Mouse (Mus musculus): ENCODE data around the gene Farsb. TPM values are rescaled to one million over a fixed set of nuclear protein-coding genes. Genes with fewer than 3 reads are reported as not detected.

Farsb gene
- polyA plus RNA-seq, 1 experiment from 2014 or later, result 133 TPM

DNA sequence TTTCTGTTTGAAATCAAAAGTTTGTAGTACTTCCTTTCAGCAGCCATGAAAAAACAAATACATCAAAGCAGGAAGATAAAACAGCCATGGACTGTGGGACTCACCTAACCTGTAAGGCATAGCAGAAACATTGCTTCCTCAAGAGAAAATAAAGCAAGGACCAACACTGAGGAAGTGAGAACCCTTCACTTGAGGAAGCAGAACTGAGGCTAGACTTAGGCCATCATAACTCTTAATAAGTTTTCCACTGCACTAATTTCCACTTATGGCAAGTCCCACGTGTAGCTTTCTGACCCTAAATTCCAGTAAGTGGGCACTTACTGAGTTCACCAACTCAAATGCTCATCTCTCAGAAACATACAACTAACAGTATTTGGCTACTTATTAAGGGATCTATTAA lies 1.4 kb upstream of the Farsb start:
- Histone ChIP-seq H3K36me3 (ENCODE audit: insufficient read depth, low read length) (no peaks in the 10 kb centered on the region), H3K27ac (ENCODE audit: low read length) (no peak overlapping the region), H3K9me3 (ENCODE audit: low read length) (no peaks in the 10 kb centered on the region), H3K27me3 (ENCODE audit: insufficient read depth, low read length) (no peaks in the 10 kb centered on the region), H3K4me1 (ENCODE audit: insufficient read depth, low read length) (peaks cover 13% of the 10 kb centered on the region), H3K4me3 (ENCODE audit: low read length) (no peak overlapping the region), H3K9ac (replicated peaks; ENCODE audit: low read length) (no peak overlapping the region), H3K4me2 (replicated peaks; ENCODE audit: low read depth, low read length) (no peak overlapping the region)
- WGBS, result 56% methylated on average over 1 of the region's 1 CpGs
- no peak for ATAC-seq (ENCODE audit: low FRiP score, low TSS enrichment)

DNA sequence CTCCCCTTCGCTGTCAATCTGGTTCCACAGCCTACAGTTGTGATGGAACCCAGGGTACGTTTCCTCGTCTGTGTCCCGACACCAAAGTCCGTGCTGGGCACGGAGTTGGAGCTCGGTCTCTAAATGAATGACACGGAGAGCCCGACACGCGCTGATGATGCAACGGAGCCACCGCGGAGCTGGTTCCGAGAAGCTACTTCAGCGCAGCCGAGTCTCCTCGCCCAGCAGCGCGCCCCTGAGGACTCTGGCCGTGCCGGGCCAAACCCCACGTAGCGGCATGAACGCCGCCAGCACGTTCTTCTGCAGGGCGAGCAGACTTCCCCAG lies 308 bp downstream of the Farsb start:
- Histone ChIP-seq H3K4me1 (ENCODE audit: insufficient read depth, low read length) (peaks cover 13% of the 10 kb centered on the region), H3K27me3 (ENCODE audit: insufficient read depth, low read length) (no peaks in the 10 kb centered on the region), H3K4me2 (replicated peaks; ENCODE audit: low read depth, low read length) (peak overlapping the region; percentile 93), H3K4me3 (ENCODE audit: low read length) (peak overlapping the region; percentile 100), H3K9ac (replicated peaks; ENCODE audit: low read length) (peak overlapping the region; percentile 94), H3K27ac (ENCODE audit: low read length) (peak overlapping the region; percentile 73; the same call in 1 of the 2 replicates), H3K36me3 (ENCODE audit: insufficient read depth, low read length) (no peaks in the 10 kb centered on the region), H3K9me3 (ENCODE audit: low read length) (no peaks in the 10 kb centered on the region)
- WGBS, result under 1% methylated on average over 28 of the region's 28 CpGs
- no peak for ATAC-seq (ENCODE audit: low FRiP score, low TSS enrichment)

DNA sequence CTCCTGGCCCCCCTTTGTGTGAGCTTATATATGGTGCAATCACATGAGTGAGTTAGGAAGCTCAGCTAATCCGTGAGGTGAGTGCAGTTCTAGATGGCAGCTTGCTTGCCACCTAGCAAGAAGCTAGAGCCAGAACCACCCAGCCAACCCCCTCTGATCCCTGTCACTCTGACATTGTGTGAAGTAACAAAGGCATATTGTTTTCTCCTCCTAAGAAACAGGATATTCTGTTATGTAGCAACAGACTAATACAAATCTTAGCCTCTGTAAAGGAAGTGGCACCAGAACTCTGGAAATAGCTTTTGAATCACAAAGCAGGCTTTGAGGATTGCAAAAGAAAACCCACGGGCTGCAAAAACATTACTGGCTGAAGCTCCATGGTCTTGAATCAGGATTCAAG lies 4.3 kb downstream of the Farsb start:
- Histone ChIP-seq H3K27ac (ENCODE audit: low read length) (no peak overlapping the region), H3K9ac (replicated peaks; ENCODE audit: low read length) (no peak overlapping the region), H3K36me3 (ENCODE audit: insufficient read depth, low read length) (peaks cover 12% of the 10 kb centered on the region; the same call in 1 of the 2 replicates), H3K4me1 (ENCODE audit: insufficient read depth, low read length) (peaks cover 9% of the 10 kb centered on the region), H3K9me3 (ENCODE audit: low read length) (no peaks in the 10 kb centered on the region), H3K27me3 (ENCODE audit: insufficient read depth, low read length) (no peaks in the 10 kb centered on the region), H3K4me2 (replicated peaks; ENCODE audit: low read depth, low read length) (no peak overlapping the region), H3K4me3 (ENCODE audit: low read length) (no peak overlapping the region)
- ATAC-seq (ENCODE audit: low FRiP score, low TSS enrichment), result no peak
- whole genome bisulfite sequencing, result 74% methylated on average over 2 of the region's 2 CpGs

DNA sequence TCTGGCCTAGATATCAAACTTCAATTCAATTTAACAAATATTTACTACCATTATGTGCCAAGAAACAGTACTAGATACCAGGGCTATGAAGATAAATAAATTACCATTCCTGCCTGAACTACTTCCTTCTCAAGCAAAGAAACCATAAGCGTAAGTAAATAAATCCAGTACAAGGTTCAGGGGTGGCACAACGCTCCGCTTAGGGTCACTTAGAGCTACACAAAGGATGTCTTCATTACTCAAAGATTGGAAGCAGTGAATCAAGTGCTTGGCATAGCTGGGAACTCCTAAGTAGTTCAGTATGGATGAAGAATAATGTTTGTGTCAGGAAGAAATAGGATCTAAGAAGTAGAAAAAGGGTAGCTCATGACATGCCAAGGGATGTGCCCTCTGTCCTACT lies 5.3 kb downstream of the Farsb start:
- Histone ChIP-seq H3K27me3 (ENCODE audit: insufficient read depth, low read length) (no peaks in the 10 kb centered on the region), H3K36me3 (ENCODE audit: insufficient read depth, low read length) (peaks cover 12% of the 10 kb centered on the region; the same call in 1 of the 2 replicates), H3K9me3 (ENCODE audit: low read length) (no peaks in the 10 kb centered on the region), H3K27ac (ENCODE audit: low read length) (no peak overlapping the region), H3K9ac (replicated peaks; ENCODE audit: low read length) (no peak overlapping the region), H3K4me3 (ENCODE audit: low read length) (no peak overlapping the region), H3K4me2 (replicated peaks; ENCODE audit: low read depth, low read length) (no peak overlapping the region), H3K4me1 (ENCODE audit: insufficient read depth, low read length) (peaks cover 9% of the 10 kb centered on the region)
- WGBS, result 91% methylated on average over 3 of the region's 3 CpGs
- no peak for ATAC-seq (ENCODE audit: low FRiP score, low TSS enrichment)

DNA sequence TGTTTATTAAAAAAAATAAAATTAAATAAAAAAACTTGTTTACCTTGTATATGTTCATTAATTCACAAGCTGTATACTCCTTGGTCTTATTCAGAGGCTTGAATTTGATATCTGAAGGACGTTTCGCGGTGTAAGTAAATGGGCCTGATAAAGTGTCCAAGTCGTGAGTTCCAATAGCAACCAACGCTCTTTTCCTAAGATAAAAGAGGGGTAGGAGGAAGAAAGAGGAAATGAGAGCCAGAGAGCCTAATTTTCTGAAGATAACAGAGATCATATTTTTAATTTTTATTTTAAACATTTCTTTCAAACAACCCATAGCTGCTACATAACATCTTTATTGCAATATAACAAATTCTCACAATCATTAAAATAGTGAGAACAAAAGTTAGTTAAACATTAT lies 16.3 kb downstream of the Farsb start:
- Histone ChIP-seq H3K27me3 (ENCODE audit: insufficient read depth, low read length) (no peaks in the 10 kb centered on the region), H3K4me1 (ENCODE audit: insufficient read depth, low read length) (no peaks in the 10 kb centered on the region), H3K9me3 (ENCODE audit: low read length) (no peaks in the 10 kb centered on the region), H3K27ac (ENCODE audit: low read length) (no peak overlapping the region), H3K9ac (replicated peaks; ENCODE audit: low read length) (no peak overlapping the region), H3K36me3 (ENCODE audit: insufficient read depth, low read length) (peaks cover 34% of the 10 kb centered on the region), H3K4me2 (replicated peaks; ENCODE audit: low read depth, low read length) (no peak overlapping the region), H3K4me3 (ENCODE audit: low read length) (no peak overlapping the region)
- no peak for ATAC-seq (ENCODE audit: low FRiP score, low TSS enrichment)
- WGBS, result 92% methylated on average over 5 of the region's 5 CpGs

DNA sequence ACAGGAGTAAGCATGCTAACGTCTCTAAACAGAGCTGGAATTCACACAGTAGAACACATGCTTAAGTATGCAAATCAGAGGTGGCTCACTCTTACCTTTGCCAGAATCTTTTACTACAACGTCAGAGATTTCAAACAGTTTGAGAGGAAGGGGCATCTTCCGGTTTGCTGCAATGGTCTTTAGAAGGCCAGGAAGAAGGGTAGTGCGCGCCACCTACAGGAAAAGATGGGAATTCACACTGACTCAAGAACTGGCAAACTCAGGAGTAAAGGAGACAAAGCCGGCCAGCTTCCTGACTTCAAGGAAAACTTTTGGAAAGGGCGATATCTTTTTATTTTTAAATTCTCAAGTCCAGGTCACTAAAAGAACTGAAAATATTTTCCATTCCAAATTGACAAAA lies 34.0 kb downstream of the Farsb start:
- H3K9me3 ChIP-seq (ENCODE audit: low read length), result no peaks in the 10 kb centered on the region
- no peak overlapping the region for H3K9ac ChIP-seq (replicated peaks; ENCODE audit: low read length)
- H3K36me3 ChIP-seq (ENCODE audit: insufficient read depth, low read length), result peaks cover 28% of the 10 kb centered on the region
- H3K4me2 ChIP-seq (replicated peaks; ENCODE audit: low read depth, low read length), result no peak overlapping the region
- no peak overlapping the region for H3K4me3 ChIP-seq (ENCODE audit: low read length)
- no peaks in the 10 kb centered on the region for H3K4me1 ChIP-seq (ENCODE audit: insufficient read depth, low read length)
- WGBS, result 34% methylated on average over 7 of the region's 7 CpGs
- ATAC-seq (ENCODE audit: low FRiP score, low TSS enrichment), result 0 out of 2 replicates have a peak, but pooled peaks have one; percentile 9
- no peak overlapping the region for H3K27ac ChIP-seq (ENCODE audit: low read length)
- no peaks in the 10 kb centered on the region for H3K27me3 ChIP-seq (ENCODE audit: insufficient read depth, low read length)

DNA sequence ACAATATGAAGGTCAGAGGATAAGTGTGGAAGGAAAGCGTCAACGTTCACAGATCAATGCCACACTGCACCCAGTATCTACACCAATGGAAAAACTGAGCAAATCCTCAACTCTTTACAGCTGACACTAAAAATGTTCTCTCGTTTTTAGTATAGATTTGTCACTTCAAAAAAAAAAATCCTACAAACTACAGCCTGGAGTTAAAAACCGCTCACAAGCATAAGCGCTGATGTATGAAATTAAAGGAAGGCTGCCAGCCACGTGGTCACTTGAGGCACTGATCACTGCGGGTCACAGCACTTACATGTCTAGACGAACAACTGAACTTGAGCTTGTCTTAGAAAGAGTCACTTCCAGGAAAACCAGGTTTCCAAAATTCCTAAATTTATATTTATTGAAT lies 34.8 kb downstream of the Farsb start:
- H3K9ac ChIP-seq (replicated peaks; ENCODE audit: low read length), result no peak overlapping the region
- no peak for ATAC-seq (ENCODE audit: low FRiP score, low TSS enrichment)
- no peak overlapping the region for H3K4me3 ChIP-seq (ENCODE audit: low read length)
- H3K27ac ChIP-seq (ENCODE audit: low read length), result no peak overlapping the region
- peaks cover 26% of the 10 kb centered on the region for H3K36me3 ChIP-seq (ENCODE audit: insufficient read depth, low read length)
- no peaks in the 10 kb centered on the region for H3K9me3 ChIP-seq (ENCODE audit: low read length)
- H3K4me1 ChIP-seq (ENCODE audit: insufficient read depth, low read length), result no peaks in the 10 kb centered on the region
- no peak overlapping the region for H3K4me2 ChIP-seq (replicated peaks; ENCODE audit: low read depth, low read length)
- 85% methylated on average over 8 of the region's 8 CpGs for WGBS
- H3K27me3 ChIP-seq (ENCODE audit: insufficient read depth, low read length), result no peaks in the 10 kb centered on the region

DNA sequence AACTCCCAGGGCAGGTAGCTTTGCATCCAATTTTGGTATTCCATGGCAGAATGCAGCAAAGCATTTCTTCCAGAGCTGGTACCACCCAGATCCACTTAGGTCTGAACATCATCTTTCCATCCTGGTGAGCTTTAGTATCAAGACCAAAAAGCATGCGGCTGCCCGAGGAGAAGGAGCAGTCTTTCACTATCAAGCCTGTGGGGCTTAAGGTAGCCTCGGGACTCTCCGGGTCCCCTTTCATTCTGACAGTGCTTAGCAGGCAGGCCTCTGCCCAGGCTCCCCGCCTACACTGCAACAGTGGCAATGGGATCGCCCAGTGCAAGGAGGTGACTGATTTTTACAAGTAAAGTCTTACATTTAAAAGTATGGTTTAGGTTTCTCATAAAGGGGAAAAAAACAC lies 36.2 kb downstream of the Farsb start:
- Histone ChIP-seq H3K27ac (ENCODE audit: low read length) (no peak overlapping the region), H3K36me3 (ENCODE audit: insufficient read depth, low read length) (peaks cover 23% of the 10 kb centered on the region), H3K4me2 (replicated peaks; ENCODE audit: low read depth, low read length) (no peak overlapping the region), H3K9me3 (ENCODE audit: low read length) (no peaks in the 10 kb centered on the region), H3K4me3 (ENCODE audit: low read length) (no peak overlapping the region), H3K4me1 (ENCODE audit: insufficient read depth, low read length) (no peaks in the 10 kb centered on the region), H3K27me3 (ENCODE audit: insufficient read depth, low read length) (no peaks in the 10 kb centered on the region), H3K9ac (replicated peaks; ENCODE audit: low read length) (no peak overlapping the region)
- 94% methylated on average over 6 of the region's 6 CpGs for WGBS
- ATAC-seq (ENCODE audit: low FRiP score, low TSS enrichment), result no peak

DNA sequence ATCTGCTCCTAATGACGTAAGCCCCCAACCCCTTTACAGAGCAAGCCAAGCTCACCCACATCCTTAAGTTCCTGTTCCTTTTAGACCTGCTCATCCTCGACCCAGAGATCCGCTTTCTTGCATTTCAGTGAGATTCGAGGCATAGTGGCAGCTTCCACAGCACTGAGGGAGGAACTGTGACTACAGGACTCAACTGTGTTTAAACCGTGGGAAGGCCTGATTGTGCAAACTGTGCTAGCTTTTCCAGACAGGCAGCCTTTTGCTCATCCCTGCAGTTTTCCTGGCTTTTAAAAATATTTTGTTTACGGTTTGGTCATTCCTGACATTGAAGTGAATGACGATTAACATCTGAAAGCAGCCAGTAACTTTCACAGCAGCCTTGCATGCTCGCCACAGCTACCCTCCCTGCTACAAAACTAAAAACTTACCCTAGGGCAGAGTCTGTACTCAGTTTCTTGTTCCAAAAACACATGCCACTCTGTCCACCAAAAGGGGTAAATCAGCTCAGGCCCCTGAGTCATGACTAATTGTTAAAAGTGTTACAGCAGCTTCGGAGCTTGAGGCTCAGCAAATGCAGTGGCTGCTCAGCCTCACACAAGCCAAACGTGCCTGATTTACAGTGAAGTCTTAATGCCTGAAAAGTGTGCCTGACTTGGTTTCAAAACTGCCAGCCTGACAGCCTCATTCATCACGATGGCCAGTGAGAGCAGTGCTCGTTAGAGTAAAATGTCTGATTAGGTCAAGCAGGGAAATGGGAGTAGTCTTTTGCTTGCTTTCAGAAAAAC lies 37.4 kb downstream of the Farsb start:
- WGBS, result 61% methylated on average over 12 of the region's 12 CpGs
- H3K36me3 ChIP-seq (ENCODE audit: insufficient read depth, low read length), result peaks cover 21% of the 10 kb centered on the region
- no peak for ATAC-seq (ENCODE audit: low FRiP score, low TSS enrichment)

DNA sequence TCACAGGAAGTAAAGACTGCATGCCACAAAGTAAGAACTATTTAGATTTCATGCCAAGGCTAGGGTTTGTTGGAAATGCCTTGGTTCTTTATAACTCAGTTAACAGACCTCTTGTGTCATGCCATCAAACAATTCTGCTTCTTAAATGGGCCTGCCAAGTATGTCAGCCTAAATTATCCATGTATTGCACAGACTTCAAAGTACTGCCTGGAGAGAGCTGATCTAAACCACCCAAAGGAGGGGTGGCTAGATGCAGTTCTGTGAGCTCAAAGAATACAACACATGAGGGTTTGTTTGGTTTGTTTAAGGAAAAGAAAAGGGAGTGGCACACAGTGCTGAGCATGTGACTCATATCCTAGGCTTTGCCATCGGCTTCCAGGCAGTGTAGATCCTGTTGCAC lies 40.6 kb downstream of the Farsb start:
- H3K4me1 ChIP-seq (ENCODE audit: insufficient read depth, low read length), result 0 out of 2 replicates have a peak, but pooled peaks cover 10% of the 10 kb centered on the region
- no peak overlapping the region for H3K4me2 ChIP-seq (replicated peaks; ENCODE audit: low read depth, low read length)
- no peaks in the 10 kb centered on the region for H3K27me3 ChIP-seq (ENCODE audit: insufficient read depth, low read length)
- H3K9me3 ChIP-seq (ENCODE audit: low read length), result no peaks in the 10 kb centered on the region
- no peak overlapping the region for H3K4me3 ChIP-seq (ENCODE audit: low read length)
- peaks cover 24% of the 10 kb centered on the region for H3K36me3 ChIP-seq (ENCODE audit: insufficient read depth, low read length)
- 73% methylated on average over 1 of the region's 1 CpGs for WGBS
- no peak overlapping the region for H3K9ac ChIP-seq (replicated peaks; ENCODE audit: low read length)
- ATAC-seq (ENCODE audit: low FRiP score, low TSS enrichment), result no peak
- no peak overlapping the region for H3K27ac ChIP-seq (ENCODE audit: low read length)

More for the DNA sequence above, 37.4 kb downstream of the Farsb start:
- no peaks in the 10 kb centered on the region for H3K9me3 ChIP-seq (ENCODE audit: low read length)
- 0 out of 2 replicates have a peak, but pooled peaks cover 3% of the 10 kb centered on the region for H3K4me1 ChIP-seq (ENCODE audit: insufficient read depth, low read length)
- H3K27me3 ChIP-seq (ENCODE audit: insufficient read depth, low read length), result no peaks in the 10 kb centered on the region
- no peak overlapping the region for H3K4me3 ChIP-seq (ENCODE audit: low read length)
- no peak overlapping the region for H3K4me2 ChIP-seq (replicated peaks; ENCODE audit: low read depth, low read length)
- no peak overlapping the region for H3K27ac ChIP-seq (ENCODE audit: low read length)
- no peak overlapping the region for H3K9ac ChIP-seq (replicated peaks; ENCODE audit: low read length)

Measured in kidney, embryonic 16.5 days (tissue).